Mouse (Mus musculus) liver, embryonic 16.5 days (tissue): ENCODE measurements around the gene Serpine1. TPM values are rescaled to one million over a fixed set of nuclear protein-coding genes. Genes with fewer than 3 reads are reported as not detected.

Experiments used
- ATAC-seq: fragments of 200-750 bp; cut with Nextera tagmentation; 2 replicates; pipeline ENCODE4 v1.8.0; 2017; ENCODE audit warnings: low read depth, mild to moderate bottlenecking, moderate number of reproducible peaks, moderate library complexity
- H3K27ac ChIP-seq: fragments of 300-500 bp; sonication (generic); 2 replicates; pipeline ENCODE4 v1.5.1; 2014; ENCODE audit warnings: mild to moderate bottlenecking, low read length
- H3K27me3 ChIP-seq: fragments of 300-500 bp; sonication (generic); 2 replicates; pipeline ENCODE4 v1.6.1; 2014; ENCODE audit warnings: low read depth, low read length, mixed read lengths; ENCODE audit not compliant: control insufficient read depth, insufficient read depth
- H3K36me3 ChIP-seq: fragments of 300-500 bp; sonication (generic); 2 replicates; pipeline ENCODE4 v1.6.1; 2014; ENCODE audit warnings: mild to moderate bottlenecking; ENCODE audit not compliant: control insufficient read depth, insufficient read depth
- H3K4me1 ChIP-seq: fragments of 300-500 bp; sonication (generic); 2 replicates; pipeline ENCODE4 v1.6.1; 2014; ENCODE audit warnings: low read depth, low read length, mixed read lengths; ENCODE audit not compliant: control insufficient read depth
- H3K4me2 ChIP-seq: fragments of 300-500 bp; sonication (generic); 2 replicates; pipeline ENCODE4 v1.6.1; 2014; ENCODE audit warnings: low read depth, low read length, mixed read lengths
- H3K4me3 ChIP-seq: fragments of 300-500 bp; sonication (generic); 2 replicates; pipeline ENCODE4 v1.5.1; 2014; ENCODE audit warnings: low read depth, mild to moderate bottlenecking, low read length
- H3K9ac ChIP-seq: fragments of 300-500 bp; sonication (generic); 2 replicates; pipeline ENCODE4 v1.6.1; 2014; ENCODE audit warnings: low read depth, low read length
- H3K9me3 ChIP-seq: fragments of 300-500 bp; sonication (generic); replicated peaks from 2 replicates; pipeline ENCODE4 v1.6.1; 2016; ENCODE audit warnings: low read length; ENCODE audit not compliant: control insufficient read depth
- WGBS: fragments of 180-500 bp; shearing (Covaris S2); extraction: QIAGEN DNeasy Blood & Tissue Kit; methylation state at CpG from one replicate; pipeline ENCODE4 v1.1.7; 2014; ENCODE audit not compliant: insufficient replicate concordance; 5-methylcytosine and 5-hydroxymethylcytosine counted together
- polyA plus RNA-seq: library from polyadenylated mRNA; unstranded; fragments of >200 nt; fragmentation: Nextera tagmentation; extraction: Ambion mirVana; gene quantifications from 2 replicates; pipeline ENCODE4 v1.2.1, GENCODE M21; 2015

The Serpine1 gene
- polyA plus RNA-seq, 1 experiment from 2014 or later: 0.34 TPM

- peaks cover 49% of the 10 kb centered on the region for H3K9me3 ChIP-seq
- peaks cover 19% of the 10 kb centered on the region for H3K4me1 ChIP-seq
- no peak overlapping the region for H3K27ac ChIP-seq
- H3K4me2 ChIP-seq: no peak overlapping the region
- H3K4me3 ChIP-seq: no peak overlapping the region
- no peak overlapping the region for H3K9ac ChIP-seq
- no peaks in the 10 kb centered on the region for H3K27me3 ChIP-seq
- ATAC-seq: no peak
- H3K36me3 ChIP-seq: peaks cover 51% of the 10 kb centered on the region
- WGBS: 96% methylated on average over 5 of the region's 5 CpGs
Measured at GRCm38 (mm10) chr5:137111542-137112408, 39.7 kb upstream of the Serpine1 start.

DNA sequence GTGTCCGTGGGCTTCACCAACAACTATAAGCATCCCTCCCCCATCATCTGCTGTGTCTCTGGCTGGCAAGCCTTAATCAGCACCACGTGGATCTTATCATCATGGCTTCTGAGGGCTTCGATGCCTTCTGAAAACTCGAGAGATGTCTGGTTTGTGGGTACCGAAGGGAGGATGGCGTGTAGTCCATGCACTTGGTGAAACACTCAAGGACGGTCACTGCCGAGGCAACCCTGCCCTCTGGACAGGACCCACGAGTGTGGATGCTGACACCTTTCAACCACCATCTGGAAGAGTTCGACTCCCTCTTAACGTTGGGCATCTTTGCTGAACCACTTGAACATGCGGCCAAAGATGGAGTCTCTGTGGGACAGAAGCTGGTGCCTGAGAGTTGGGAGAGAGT, 38.8 kb upstream of the Serpine1 start:
- H3K9me3 ChIP-seq: peaks cover 49% of the 10 kb centered on the region
- ATAC-seq: no peak
- peaks cover 51% of the 10 kb centered on the region for H3K36me3 ChIP-seq
- no peak overlapping the region for H3K9ac ChIP-seq
- H3K27ac ChIP-seq: no peak overlapping the region
- no peaks in the 10 kb centered on the region for H3K27me3 ChIP-seq
- no peak overlapping the region for H3K4me2 ChIP-seq
- peaks cover 21% of the 10 kb centered on the region for H3K4me1 ChIP-seq
- 92% methylated on average over 12 of the region's 12 CpGs for WGBS
- H3K4me3 ChIP-seq: no peak overlapping the region

GRCm38 (mm10) chr5:137109941-137110593, 38.0 kb upstream of the Serpine1 start:
- H3K4me1 ChIP-seq: peaks cover 25% of the 10 kb centered on the region
- 62% methylated on average over 25 of the region's 25 CpGs for WGBS

DNA sequence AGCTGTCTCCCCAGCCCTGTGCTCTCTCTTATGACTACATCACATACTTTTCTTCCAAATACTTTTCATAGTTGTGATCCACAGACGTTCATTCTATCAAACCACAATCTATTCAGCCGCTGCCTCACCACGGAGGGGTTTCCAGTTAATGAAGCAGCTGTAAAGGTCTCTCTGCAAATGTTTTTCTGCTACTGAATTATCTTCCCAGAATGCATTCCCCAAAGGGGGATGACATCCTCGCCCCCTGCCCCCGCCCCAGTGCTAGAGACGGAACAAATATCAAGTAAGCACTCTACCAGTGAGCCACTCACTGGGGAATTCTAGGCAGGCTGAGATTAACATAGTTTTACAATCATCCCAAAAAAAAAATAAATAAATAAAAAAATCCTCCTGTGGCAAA, 36.0 kb upstream of the Serpine1 start:
- Histone ChIP-seq H3K4me1 (peaks cover 39% of the 10 kb centered on the region), H3K27me3 (no peaks in the 10 kb centered on the region), H3K4me2 (no peak overlapping the region), H3K4me3 (no peak overlapping the region), H3K9ac (no peak overlapping the region), H3K36me3 (peaks cover 33% of the 10 kb centered on the region), H3K9me3 (peaks cover 30% of the 10 kb centered on the region), H3K27ac (no peak overlapping the region)
- no peak for ATAC-seq
- WGBS: 55% methylated on average over 6 of the region's 6 CpGs

More at GRCm38 (mm10) chr5:137109941-137110593, 38.0 kb upstream of the Serpine1 start:
- no peaks in the 10 kb centered on the region for H3K27me3 ChIP-seq
- ATAC-seq: no peak
- no peak overlapping the region for H3K4me2 ChIP-seq
- no peak overlapping the region for H3K4me3 ChIP-seq
- no peak overlapping the region for H3K27ac ChIP-seq
- peaks cover 49% of the 10 kb centered on the region for H3K9me3 ChIP-seq
- H3K36me3 ChIP-seq: peaks cover 52% of the 10 kb centered on the region
- H3K9ac ChIP-seq: no peak overlapping the region

GRCm38 (mm10) chr5:137107670-137108069, 35.6 kb upstream of the Serpine1 start:
- Histone ChIP-seq H3K27ac (no peak overlapping the region), H3K4me3 (no peak overlapping the region), H3K4me1 (peaks cover 42% of the 10 kb centered on the region), H3K27me3 (no peaks in the 10 kb centered on the region), H3K36me3 (peaks cover 28% of the 10 kb centered on the region), H3K9me3 (peaks cover 26% of the 10 kb centered on the region), H3K9ac (no peak overlapping the region), H3K4me2 (no peak overlapping the region)
- WGBS: 72% methylated on average over 8 of the region's 8 CpGs
- ATAC-seq: no peak

DNA sequence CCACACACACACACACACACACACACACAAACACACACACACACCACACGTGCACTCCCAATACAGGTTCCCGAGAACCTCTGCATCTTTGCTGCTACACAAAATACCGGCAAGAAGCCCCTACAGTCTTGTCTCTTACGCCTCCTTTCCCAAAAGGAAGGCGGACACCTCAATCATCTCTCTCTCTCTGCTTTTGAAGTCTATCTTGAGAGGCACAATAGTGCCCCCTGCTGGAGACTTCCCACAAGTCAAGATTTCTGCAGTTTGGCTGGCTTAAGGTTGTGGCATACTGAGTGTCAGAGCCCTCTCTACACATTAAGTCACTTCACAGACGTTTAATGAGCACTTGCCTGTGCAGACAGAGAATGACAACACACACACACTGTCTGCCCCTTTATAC, 35.0 kb upstream of the Serpine1 start:
- H3K27ac ChIP-seq: no peak overlapping the region
- peaks cover 23% of the 10 kb centered on the region for H3K36me3 ChIP-seq
- no peaks in the 10 kb centered on the region for H3K27me3 ChIP-seq
- H3K4me2 ChIP-seq: no peak overlapping the region
- H3K9ac ChIP-seq: no peak overlapping the region
- peaks cover 22% of the 10 kb centered on the region for H3K9me3 ChIP-seq
- H3K4me1 ChIP-seq: peaks cover 48% of the 10 kb centered on the region
- ATAC-seq: no peak
- H3K4me3 ChIP-seq: no peak overlapping the region
- 6% methylated on average over 6 of the region's 6 CpGs for WGBS

DNA sequence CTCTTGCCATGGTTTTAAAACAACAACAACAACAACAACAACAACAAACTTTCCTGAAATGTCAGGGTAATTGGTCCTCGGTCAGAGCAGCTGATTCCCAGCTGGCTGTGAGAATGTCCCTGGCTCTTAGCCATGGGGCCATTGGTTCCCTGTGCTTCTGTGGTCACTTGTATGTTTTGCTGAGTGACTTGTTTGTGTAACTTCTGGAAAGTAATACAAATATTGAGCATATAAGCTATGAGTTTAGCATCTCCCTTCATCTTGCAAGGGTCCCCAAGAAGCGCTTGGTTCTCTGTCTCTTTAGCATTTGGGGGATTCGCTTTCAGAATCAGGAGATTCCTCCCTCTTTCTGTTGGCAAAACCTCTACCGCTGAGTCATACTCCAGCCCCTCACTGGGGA, 34.4 kb upstream of the Serpine1 start:
- H3K4me3 ChIP-seq: no peak overlapping the region
- peaks cover 16% of the 10 kb centered on the region for H3K9me3 ChIP-seq
- no peak overlapping the region for H3K4me2 ChIP-seq
- ATAC-seq: no peak
- no peak overlapping the region for H3K27ac ChIP-seq
- no peak overlapping the region for H3K9ac ChIP-seq
- H3K36me3 ChIP-seq: peaks cover 17% of the 10 kb centered on the region
- WGBS: 70% methylated on average over 4 of the region's 4 CpGs
- H3K4me1 ChIP-seq: peaks cover 53% of the 10 kb centered on the region
- no peaks in the 10 kb centered on the region for H3K27me3 ChIP-seq

- H3K36me3 ChIP-seq: peaks cover 2% of the 10 kb centered on the region; the same call in 1 of the 2 replicates
- no peak overlapping the region for H3K4me3 ChIP-seq
- peaks cover 69% of the 10 kb centered on the region for H3K4me1 ChIP-seq
- ATAC-seq: no peak
- WGBS: 84% methylated on average over 2 of the region's 2 CpGs
- H3K9me3 ChIP-seq: no peaks in the 10 kb centered on the region
- no peaks in the 10 kb centered on the region for H3K27me3 ChIP-seq
- H3K4me2 ChIP-seq: peak overlapping the region; percentile 73
- peak overlapping the region; percentile 99 for H3K27ac ChIP-seq
- H3K9ac ChIP-seq: peak overlapping the region; percentile 72
Measured at GRCm38 (mm10) chr5:137103969-137104368, 31.9 kb upstream of the Serpine1 start.
